Mouse (Mus musculus) heart, embryonic 16.5 days (tissue): ENCODE data around the gene Rev3l. TPM values are rescaled to one million over a fixed set of nuclear protein-coding genes. Genes with fewer than 3 reads are reported as not detected.

ENCODE experiments used
- ATAC-seq: fragments of 200-750 bp; cut with Nextera tagmentation; replicated peaks from 2 replicates; pipeline ENCODE4 v1.8.0; 2017; ENCODE audit warnings: moderate number of reproducible peaks; ENCODE audit not compliant: insufficient read depth, low FRiP score; ENCODE audit errors: extremely low read depth
- H3K27ac ChIP-seq: fragments of 300-500 bp; sonication (generic); 2 replicates; pipeline ENCODE4 v1.5.1; 2014; ENCODE audit warnings: mild to moderate bottlenecking, low read length, control low read depth, moderate library complexity
- H3K27me3 ChIP-seq: fragments of 300-500 bp; sonication (generic); 2 replicates; pipeline ENCODE4 v1.6.1; 2014; ENCODE audit warnings: low read length, mixed read lengths; ENCODE audit not compliant: control insufficient read depth, insufficient read depth
- H3K36me3 ChIP-seq: fragments of 300-500 bp; sonication (generic); 2 replicates; pipeline ENCODE4 v1.6.1; 2014; ENCODE audit not compliant: control insufficient read depth, insufficient read depth
- H3K4me1 ChIP-seq: fragments of 300-500 bp; sonication (generic); 2 replicates; pipeline ENCODE4 v1.6.1; 2014; ENCODE audit warnings: low read length, mixed read lengths; ENCODE audit not compliant: control insufficient read depth, insufficient read depth
- H3K4me2 ChIP-seq: fragments of 300-500 bp; sonication (generic); 2 replicates; pipeline ENCODE4 v1.6.1; 2014; ENCODE audit warnings: low read depth, mild to moderate bottlenecking, control low read depth, low read length
- H3K4me3 ChIP-seq: fragments of 300-500 bp; sonication (generic); 2 replicates; pipeline ENCODE4 v1.5.1; 2014; ENCODE audit warnings: mild to moderate bottlenecking, control low read depth, low read length
- H3K9ac ChIP-seq: fragments of 300-500 bp; sonication (generic); 2 replicates; pipeline ENCODE4 v1.6.1; 2014; ENCODE audit warnings: low read length, control low read depth
- H3K9me3 ChIP-seq: fragments of 300-500 bp; sonication (generic); replicated peaks from 2 replicates; pipeline ENCODE4 v1.6.1; 2016; ENCODE audit warnings: low read length; ENCODE audit not compliant: control insufficient read depth
- WGBS: fragments of 180-500 bp; shearing (Covaris S2); extraction: QIAGEN DNeasy Blood & Tissue Kit; methylation state at CpG from one replicate; pipeline ENCODE4 v1.1.7; 2014; 5-methylcytosine and 5-hydroxymethylcytosine counted together
- polyA plus RNA-seq: library from polyadenylated mRNA; unstranded; fragments of >200 nt; fragmentation: Nextera tagmentation; extraction: Ambion mirVana; gene quantifications from 2 replicates; pipeline ENCODE4 v1.2.1, GENCODE M21; 2015

Gene Rev3l
- polyA plus RNA-seq, 1 experiment from 2014 or later, result 8.4 TPM

- no peaks in the 10 kb centered on the region for H3K27me3 ChIP-seq
- H3K9me3 ChIP-seq, result no peaks in the 10 kb centered on the region
- peak overlapping the region; percentile 100 for H3K27ac ChIP-seq
- H3K4me1 ChIP-seq, result peaks cover 9% of the 10 kb centered on the region
- peak overlapping the region; percentile 97 for H3K9ac ChIP-seq
- peak overlapping the region; percentile 96 for H3K4me3 ChIP-seq
- no peaks in the 10 kb centered on the region for H3K36me3 ChIP-seq
- peak; percentile 90 for ATAC-seq
- H3K4me2 ChIP-seq, result peak overlapping the region; percentile 71
- WGBS, result under 1% methylated on average over 47 of the region's 66 CpGs
These were observed 762 bp upstream of the Rev3l start for GRCm38 (mm10) chr10:39730976-39731735.

DNA sequence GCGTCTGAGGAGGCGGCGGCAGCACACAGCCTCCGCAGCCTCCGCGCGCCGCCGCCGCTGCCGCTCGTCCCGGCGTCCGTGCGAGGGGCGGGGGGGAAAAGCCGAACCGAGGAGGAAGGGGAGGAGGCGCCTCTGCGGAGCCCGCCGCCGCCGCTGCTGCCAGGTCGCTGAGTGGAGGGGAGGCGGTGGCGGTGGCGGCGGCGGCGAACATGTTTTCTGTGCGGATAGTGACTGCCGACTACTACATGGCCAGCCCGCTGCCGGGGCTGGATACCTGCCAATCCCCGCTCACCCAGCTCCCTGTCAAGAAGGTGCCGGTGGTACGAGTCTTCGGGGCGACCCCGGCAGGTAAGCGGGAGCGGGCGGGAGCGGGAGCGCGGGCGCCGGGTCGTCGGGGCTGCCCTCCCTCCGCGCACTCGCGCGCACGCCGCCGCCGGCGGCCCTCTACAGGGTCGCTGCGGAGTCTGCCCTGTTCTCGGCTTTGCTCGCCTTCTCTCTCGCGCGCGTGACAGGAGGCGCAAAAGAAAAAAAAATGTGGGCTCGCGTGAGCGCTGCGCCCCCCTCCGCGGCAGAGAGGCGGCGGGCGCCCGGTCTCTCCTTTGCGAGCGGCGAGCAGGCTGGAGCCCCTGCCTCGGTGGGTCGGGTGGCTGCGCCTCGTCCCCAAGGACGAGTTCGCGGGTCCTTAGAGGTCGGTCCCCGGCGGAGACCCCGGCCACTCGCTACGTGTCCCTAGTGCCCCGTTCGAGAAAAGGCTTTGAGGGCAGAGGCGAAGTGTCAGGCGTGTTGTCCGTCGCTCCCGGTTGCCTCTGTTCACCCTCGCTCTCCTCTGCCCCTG, 565 bp downstream of the Rev3l start:
- no peaks in the 10 kb centered on the region for H3K27me3 ChIP-seq
- under 1% methylated on average over 74 of the region's 105 CpGs for WGBS
- H3K9ac ChIP-seq, result peak overlapping the region; percentile 97
- H3K4me3 ChIP-seq, result peak overlapping the region; percentile 96
- no peaks in the 10 kb centered on the region for H3K36me3 ChIP-seq
- H3K4me1 ChIP-seq, result peaks cover 9% of the 10 kb centered on the region
- H3K9me3 ChIP-seq, result no peaks in the 10 kb centered on the region
- peak overlapping the region; percentile 100 for H3K27ac ChIP-seq
- H3K4me2 ChIP-seq, result peak overlapping the region; percentile 83
- peak; percentile 57 for ATAC-seq

- Histone ChIP-seq H3K36me3 (no peaks in the 10 kb centered on the region), H3K4me3 (peak overlapping the region; percentile 96), H3K27ac (peak overlapping the region; percentile 100), H3K4me1 (peaks cover 9% of the 10 kb centered on the region), H3K9me3 (no peaks in the 10 kb centered on the region), H3K4me2 (peak overlapping the region; percentile 83), H3K27me3 (no peaks in the 10 kb centered on the region), H3K9ac (peak overlapping the region; percentile 97)
- no peak for ATAC-seq
- WGBS, result under 1% methylated on average over 9 of the region's 9 CpGs
These were observed 1.1 kb downstream of the Rev3l start for GRCm38 (mm10) chr10:39733101-39733399.

DNA sequence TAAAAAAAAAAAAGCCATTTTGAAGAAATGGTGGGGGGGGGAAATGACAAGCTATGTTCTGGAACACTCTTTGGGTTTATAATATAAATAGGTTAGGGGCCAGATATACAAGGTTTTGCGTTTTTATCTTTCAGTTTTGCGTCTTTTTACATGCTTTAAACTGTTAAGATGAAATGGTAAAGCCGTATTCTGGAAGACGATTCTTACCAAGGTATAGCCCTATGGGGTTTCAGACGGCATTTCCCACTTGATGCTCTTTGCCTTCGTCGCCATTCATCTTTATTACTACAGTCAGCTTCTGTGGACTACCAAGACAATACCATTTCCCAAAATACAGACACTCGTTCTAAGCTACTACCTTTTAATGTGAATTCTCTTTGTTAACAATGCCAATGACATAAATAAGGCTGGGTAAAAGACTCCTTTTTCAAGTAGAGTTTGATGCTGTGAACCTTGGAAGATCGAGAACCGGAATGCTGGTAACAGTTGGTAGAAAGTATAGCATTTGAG, 1.6 kb downstream of the Rev3l start:
- H3K9me3 ChIP-seq, result no peaks in the 10 kb centered on the region
- WGBS, result 19% methylated on average over 10 of the region's 10 CpGs

DNA sequence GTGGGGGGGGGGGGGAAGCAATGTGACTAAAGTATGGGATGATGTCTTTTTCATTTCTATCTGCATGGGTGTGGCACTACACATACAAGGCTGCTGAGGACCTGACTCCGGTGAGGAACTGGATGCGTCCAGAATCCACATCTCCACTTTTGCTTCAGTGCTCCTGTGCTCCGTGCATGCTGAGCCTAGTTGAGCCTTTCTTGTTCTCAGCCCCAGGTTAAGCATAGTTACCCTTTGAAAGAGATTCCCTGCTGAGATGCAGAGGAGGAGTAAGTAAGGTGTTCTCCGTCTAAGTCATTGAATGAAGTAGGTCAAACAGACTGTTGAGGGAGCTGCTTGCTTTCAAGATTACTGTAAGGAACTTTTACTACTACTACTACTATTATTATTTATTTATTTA, 4.3 kb downstream of the Rev3l start:
- Histone ChIP-seq H3K9ac (no peak overlapping the region), H3K4me2 (no peak overlapping the region), H3K36me3 (no peaks in the 10 kb centered on the region), H3K9me3 (no peaks in the 10 kb centered on the region), H3K4me3 (no peak overlapping the region), H3K4me1 (peaks cover 6% of the 10 kb centered on the region; the same call in 1 of the 2 replicates), H3K27ac (no peak overlapping the region), H3K27me3 (no peaks in the 10 kb centered on the region)
- WGBS, result 80% methylated on average over 4 of the region's 4 CpGs
- no peak for ATAC-seq

More for the DNA sequence above, 1.6 kb downstream of the Rev3l start:
- Histone ChIP-seq H3K9ac (peak overlapping the region; percentile 97), H3K4me2 (peak overlapping the region; percentile 83), H3K4me3 (peak overlapping the region; percentile 96), H3K36me3 (no peaks in the 10 kb centered on the region), H3K4me1 (peaks cover 9% of the 10 kb centered on the region), H3K27ac (peak overlapping the region; percentile 100), H3K27me3 (no peaks in the 10 kb centered on the region)
- no peak for ATAC-seq

DNA sequence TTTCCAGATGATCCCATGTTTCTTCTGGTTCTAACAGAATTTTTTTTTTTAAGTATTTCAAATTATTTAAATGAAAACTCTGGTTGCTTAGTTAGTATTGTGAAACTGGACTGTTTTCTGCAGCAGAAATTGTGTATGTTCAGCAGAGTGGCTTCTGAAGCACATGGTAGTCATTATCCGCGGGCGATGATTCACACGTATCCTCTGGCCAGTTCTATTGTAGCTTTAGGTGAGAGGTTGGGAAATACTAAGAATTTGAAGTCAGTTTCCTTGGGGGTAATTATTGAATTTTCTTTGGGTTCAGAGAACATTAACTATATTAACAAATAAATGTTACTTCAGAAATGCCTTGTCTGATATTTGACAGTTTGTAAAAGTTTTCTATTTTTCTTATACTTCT, 10.1 kb downstream of the Rev3l start:
- Histone ChIP-seq H3K9me3 (no peaks in the 10 kb centered on the region), H3K4me2 (no peak overlapping the region), H3K27me3 (no peaks in the 10 kb centered on the region), H3K4me1 (peaks cover 3% of the 10 kb centered on the region; the same call in 1 of the 2 replicates), H3K4me3 (no peak overlapping the region), H3K36me3 (no peaks in the 10 kb centered on the region), H3K27ac (no peak overlapping the region), H3K9ac (no peak overlapping the region)
- WGBS, result 72% methylated on average over 4 of the region's 4 CpGs
- no peak for ATAC-seq

DNA sequence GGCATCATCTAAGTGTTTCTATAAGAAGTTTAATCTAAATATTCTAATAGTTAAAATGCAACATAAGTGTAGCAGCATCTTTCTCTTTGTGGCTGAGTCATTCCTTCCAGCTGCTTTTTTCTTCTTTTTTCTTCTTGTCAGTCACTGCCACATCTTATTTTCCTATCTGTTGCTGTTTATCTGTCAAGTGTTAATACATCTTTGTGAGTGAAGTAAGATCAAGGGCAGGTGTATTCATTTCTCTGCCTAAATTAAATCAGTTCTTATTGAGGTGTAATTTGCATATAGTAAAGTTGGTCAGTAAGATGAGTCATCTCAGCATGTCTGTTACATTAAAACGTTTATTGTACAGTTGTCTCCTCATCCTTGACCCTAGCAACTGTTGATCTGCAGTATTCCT, 32.8 kb downstream of the Rev3l start:
- 0 out of 2 replicates have a peak, but pooled peaks cover 2% of the 10 kb centered on the region for H3K36me3 ChIP-seq
- peaks cover 6% of the 10 kb centered on the region for H3K4me1 ChIP-seq
- 84% methylated on average over 1 of the region's 1 CpGs for WGBS
- no peak overlapping the region for H3K4me3 ChIP-seq
- H3K9me3 ChIP-seq, result peaks cover 4% of the 10 kb centered on the region
- no peaks in the 10 kb centered on the region for H3K27me3 ChIP-seq
- no peak for ATAC-seq
- H3K9ac ChIP-seq, result no peak overlapping the region
- H3K27ac ChIP-seq, result no peak overlapping the region
- H3K4me2 ChIP-seq, result no peak overlapping the region

GRCm38 (mm10) chr10:39766702-39767101, 34.8 kb downstream of the Rev3l start:
- no peak overlapping the region for H3K9ac ChIP-seq
- no peaks in the 10 kb centered on the region; the same call in 1 of the 2 replicates for H3K9me3 ChIP-seq
- no peak overlapping the region for H3K4me3 ChIP-seq
- no peak for ATAC-seq
- peak overlapping the region; percentile 37 for H3K27ac ChIP-seq
- peaks cover 6% of the 10 kb centered on the region for H3K4me1 ChIP-seq
- H3K4me2 ChIP-seq, result no peak overlapping the region
- WGBS, result 35% methylated on average over 4 of the region's 4 CpGs
- H3K27me3 ChIP-seq, result no peaks in the 10 kb centered on the region
- 0 out of 2 replicates have a peak, but pooled peaks cover 2% of the 10 kb centered on the region for H3K36me3 ChIP-seq

DNA sequence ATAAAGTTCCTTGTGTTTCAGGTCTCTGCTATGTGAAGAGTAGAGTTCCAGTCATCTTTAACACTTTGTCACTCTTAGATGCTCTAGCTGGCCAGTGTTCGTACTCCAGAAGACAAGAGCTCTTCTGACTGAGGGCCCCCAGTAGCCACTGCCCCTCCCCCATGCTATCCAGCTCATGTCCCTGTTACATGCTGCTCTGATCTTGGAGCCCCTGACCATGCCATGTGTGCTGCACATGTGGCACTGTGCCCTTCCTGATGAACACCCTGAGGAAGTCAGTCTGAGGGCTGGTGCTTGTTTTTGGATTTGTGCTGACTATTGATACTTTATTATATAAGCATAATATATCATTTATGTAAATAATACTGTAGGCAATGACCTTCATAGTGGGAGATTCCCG, 40.3 kb downstream of the Rev3l start:
- no peak overlapping the region for H3K4me3 ChIP-seq
- no peaks in the 10 kb centered on the region for H3K9me3 ChIP-seq
- no peaks in the 10 kb centered on the region for H3K36me3 ChIP-seq
- H3K4me2 ChIP-seq, result no peak overlapping the region
- WGBS, result 53% methylated on average over 2 of the region's 2 CpGs
- peaks cover 21% of the 10 kb centered on the region for H3K4me1 ChIP-seq
- no peak for ATAC-seq
- no peak overlapping the region for H3K9ac ChIP-seq
- no peaks in the 10 kb centered on the region for H3K27me3 ChIP-seq
- H3K27ac ChIP-seq, result no peak overlapping the region
